Mouse (Mus musculus) embryonic facial prominence, embryonic 10.5 days (tissue): ENCODE results near the gene Smtn. TPM values are rescaled to one million over a fixed set of nuclear protein-coding genes. Genes with fewer than 3 reads are reported as not detected.

Experiments
- DNase-seq: peaks from one replicate; pipeline ENCODE4 v3.0.0-alpha.2; 2017; ENCODE audit warnings: low spot score
- H3K27ac ChIP-seq: fragments of 300-500 bp; sonication (generic); replicated peaks from 2 replicates; pipeline ENCODE4 v1.5.1; 2016; ENCODE audit warnings: mild to moderate bottlenecking
- H3K27me3 ChIP-seq: fragments of 300-500 bp; sonication (generic); replicated peaks from 2 replicates; pipeline ENCODE4 v1.6.1; 2016; ENCODE audit warnings: low read depth, mild to moderate bottlenecking; ENCODE audit not compliant: poor library complexity, severe bottlenecking
- H3K36me3 ChIP-seq: fragments of 300-500 bp; sonication (generic); replicated peaks from 2 replicates; pipeline ENCODE4 v1.6.1; 2016; ENCODE audit warnings: mild to moderate bottlenecking, moderate library complexity
- H3K4me1 ChIP-seq: fragments of 300-500 bp; sonication (generic); 2 replicates; pipeline ENCODE4 v1.6.1; 2016
- H3K4me3 ChIP-seq: fragments of 300-500 bp; sonication (generic); 2 replicates; pipeline ENCODE4 v1.5.1; 2016; ENCODE audit warnings: mild to moderate bottlenecking, moderate library complexity
- H3K9me3 ChIP-seq: fragments of 300-500 bp; sonication (generic); 2 replicates; pipeline ENCODE4 v1.6.1; 2016; ENCODE audit warnings: mild to moderate bottlenecking
- WGBS: fragments of 180-500 bp; shearing (Covaris S2); methylation state at CpG from one replicate; pipeline ENCODE4 v1.1.7; 2016; 5-methylcytosine and 5-hydroxymethylcytosine counted together
- polyA plus RNA-seq: library from polyadenylated mRNA; unstranded; fragments of >200 nt; fragmentation: Nextera tagmentation; extraction: Ambion mirVana; gene quantifications from 2 replicates; pipeline ENCODE4 v1.2.1, GENCODE M21; 2016

Smtn gene
- polyA plus RNA-seq, 1 experiment from 2014 or later, result 42.6 TPM

DNA sequence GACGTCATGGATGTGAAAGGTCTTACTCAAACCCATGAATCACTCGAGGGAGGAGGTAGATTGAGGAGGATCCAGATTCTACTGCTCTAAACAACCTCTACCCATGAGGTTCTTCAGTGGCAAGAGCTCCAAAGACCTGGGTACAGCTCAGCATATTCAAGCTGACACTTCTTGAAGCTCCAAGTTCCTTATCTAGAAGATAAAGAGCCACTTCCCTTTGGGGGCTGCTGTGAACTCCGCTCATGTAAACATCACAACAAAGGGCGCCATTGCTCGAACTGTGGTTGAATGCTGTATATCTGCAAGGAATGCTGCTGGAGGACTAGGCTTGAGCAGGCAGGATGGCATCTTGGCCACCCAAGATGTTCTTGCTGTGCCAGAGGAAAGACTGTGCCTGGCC is 51.4 kb downstream of the Smtn start:
- Histone ChIP-seq H3K9me3 (no peaks in the 10 kb centered on the region), H3K4me1 (peaks cover 22% of the 10 kb centered on the region), H3K27me3 (no peaks in the 10 kb centered on the region), H3K36me3 (no peaks in the 10 kb centered on the region), H3K4me3 (no peak overlapping the region), H3K27ac (no peak overlapping the region)
- no peak for DNase-seq
- 86% methylated on average over 5 of the region's 5 CpGs for whole genome bisulfite sequencing

DNA sequence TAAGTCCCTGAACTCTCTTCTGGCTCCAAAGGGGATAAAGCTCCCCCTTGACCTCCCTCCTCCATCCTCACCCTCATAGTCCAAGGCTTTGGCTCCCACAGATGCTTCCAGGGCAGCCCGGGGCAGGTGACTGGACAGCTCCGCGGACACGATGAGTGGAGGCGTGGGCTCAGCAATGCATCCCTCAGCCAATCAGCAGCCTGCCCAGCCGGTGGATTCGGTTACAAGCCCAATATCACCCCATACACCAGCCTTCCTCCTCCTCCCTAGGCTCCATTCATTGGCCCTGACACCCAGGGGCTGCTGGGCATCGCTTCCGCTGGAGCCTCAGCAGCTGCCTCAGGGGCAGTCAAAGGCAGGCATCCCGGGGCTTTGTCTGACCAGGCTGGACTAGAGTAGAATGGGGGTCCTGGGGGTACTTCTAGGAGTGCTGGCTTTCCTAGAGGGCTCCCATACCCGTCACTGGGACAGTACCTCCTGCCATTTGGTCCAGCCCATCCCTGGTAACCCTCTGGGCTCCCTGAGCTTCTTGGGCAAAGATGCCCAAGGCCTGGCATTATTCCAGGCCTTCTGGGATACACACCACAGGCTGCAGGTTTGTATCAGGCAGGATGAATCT is 52.4 kb downstream of the Smtn start, which contains the start of gene Pla2g3:
Pla2g3 (plus strand) TSS at position 333 of the 619 bp plus-strand sequence.
- Histone ChIP-seq H3K4me1 (peaks cover 22% of the 10 kb centered on the region), H3K27me3 (no peaks in the 10 kb centered on the region), H3K9me3 (no peaks in the 10 kb centered on the region), H3K4me3 (peak within 1 kb of the TSS; percentile 21; the same call in 1 of the 2 replicates), H3K36me3 (no peaks in the 10 kb centered on the region), H3K27ac (no peak within 1 kb of the TSS; the same call in 1 of the 2 replicates)
- peak; percentile 55 for DNase-seq
- 20% methylated on average over 11 of the region's 11 CpGs for whole genome bisulfite sequencing

DNA sequence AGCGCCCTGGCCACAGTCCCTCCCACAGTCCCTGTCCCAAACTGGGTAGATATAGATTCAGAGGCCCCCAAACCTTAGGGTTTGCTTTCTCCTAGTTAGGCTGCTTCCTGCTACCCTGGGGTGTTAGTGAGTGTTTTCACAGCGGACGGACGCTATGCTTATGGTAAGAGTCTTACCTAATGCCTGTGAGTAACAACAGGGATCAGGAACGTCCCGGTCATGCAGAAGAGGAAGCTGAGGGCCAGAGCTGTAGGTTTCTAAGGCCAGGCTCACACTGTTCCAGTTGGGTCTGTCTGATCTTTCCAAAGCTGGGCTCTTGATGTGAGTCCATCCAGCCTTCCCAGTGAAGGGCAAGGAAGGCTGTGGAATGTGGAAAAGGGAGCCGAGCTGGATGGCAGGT is 54.1 kb downstream of the Smtn start:
- H3K27ac ChIP-seq, result no peak overlapping the region
- no peak for DNase-seq
- H3K27me3 ChIP-seq, result no peaks in the 10 kb centered on the region
- H3K4me1 ChIP-seq, result peaks cover 10% of the 10 kb centered on the region
- WGBS, result 78% methylated on average over 7 of the region's 7 CpGs
- H3K36me3 ChIP-seq, result no peaks in the 10 kb centered on the region
- H3K9me3 ChIP-seq, result no peaks in the 10 kb centered on the region
- H3K4me3 ChIP-seq, result no peak overlapping the region

DNA sequence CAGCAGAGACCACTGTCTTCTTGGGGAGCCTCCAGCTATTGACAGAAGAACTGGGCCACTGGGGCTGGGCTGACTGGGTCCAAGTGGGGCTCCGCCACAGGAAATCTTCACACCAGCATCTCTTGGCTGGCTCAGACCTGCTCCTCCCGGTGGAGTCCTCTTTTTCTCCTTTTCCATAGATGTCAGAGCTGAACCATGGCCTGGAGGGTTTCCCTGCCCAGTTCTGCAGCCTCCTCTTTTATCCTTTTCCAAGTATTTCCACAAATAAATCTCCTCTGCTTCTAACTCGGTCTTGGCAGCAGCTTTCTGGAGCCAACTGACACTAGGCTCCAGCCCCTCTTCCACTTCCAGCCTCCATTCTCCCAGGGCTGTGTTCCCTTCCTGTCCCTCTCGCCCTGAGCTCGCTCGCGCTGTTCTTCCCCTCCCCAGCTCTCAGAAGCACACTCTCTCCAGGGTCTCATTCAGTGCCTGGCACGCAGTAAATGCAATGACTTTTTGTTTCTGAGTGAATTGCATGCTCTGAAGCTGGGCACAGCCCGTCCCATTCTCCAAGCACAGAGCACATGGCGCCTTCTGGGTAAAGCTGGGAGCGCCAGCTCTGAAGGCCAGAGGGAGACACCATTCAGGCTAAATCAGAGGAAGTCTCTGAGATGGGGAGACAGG is 56.3 kb downstream of the Smtn start:
- H3K36me3 ChIP-seq, result no peaks in the 10 kb centered on the region
- H3K9me3 ChIP-seq, result no peaks in the 10 kb centered on the region
- no peak overlapping the region for H3K4me3 ChIP-seq
- 69% methylated on average over 11 of the region's 11 CpGs for WGBS
- no peak for DNase-seq
- H3K4me1 ChIP-seq, result peaks cover 10% of the 10 kb centered on the region
- no peaks in the 10 kb centered on the region for H3K27me3 ChIP-seq
- no peak overlapping the region for H3K27ac ChIP-seq

DNA sequence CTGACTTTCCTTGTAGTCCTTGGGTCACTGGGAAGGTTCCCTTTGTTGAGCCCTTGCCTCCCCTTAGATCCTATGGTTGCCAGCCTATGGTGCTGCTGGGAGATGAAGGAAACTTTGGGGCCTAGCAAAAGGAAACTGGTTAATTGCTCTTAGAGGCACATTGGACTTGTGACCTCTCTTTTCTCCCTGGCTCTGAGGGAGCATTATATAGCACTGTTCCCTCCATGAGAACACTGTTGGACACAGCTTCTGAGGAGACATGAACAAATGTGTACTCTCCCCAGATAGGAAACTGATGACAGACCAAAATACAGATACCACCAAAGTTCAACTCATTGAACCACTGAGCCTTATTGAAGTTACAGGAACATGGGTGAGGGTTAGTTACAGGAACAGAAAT is 64.9 kb downstream of the Smtn start:
- Histone ChIP-seq H3K27ac (no peak overlapping the region), H3K4me1 (no peaks in the 10 kb centered on the region), H3K36me3 (no peaks in the 10 kb centered on the region), H3K4me3 (no peak overlapping the region), H3K9me3 (no peaks in the 10 kb centered on the region), H3K27me3 (peaks cover 4% of the 10 kb centered on the region; the same call in 1 of the 2 replicates)
- DNase-seq, result no peak

DNA sequence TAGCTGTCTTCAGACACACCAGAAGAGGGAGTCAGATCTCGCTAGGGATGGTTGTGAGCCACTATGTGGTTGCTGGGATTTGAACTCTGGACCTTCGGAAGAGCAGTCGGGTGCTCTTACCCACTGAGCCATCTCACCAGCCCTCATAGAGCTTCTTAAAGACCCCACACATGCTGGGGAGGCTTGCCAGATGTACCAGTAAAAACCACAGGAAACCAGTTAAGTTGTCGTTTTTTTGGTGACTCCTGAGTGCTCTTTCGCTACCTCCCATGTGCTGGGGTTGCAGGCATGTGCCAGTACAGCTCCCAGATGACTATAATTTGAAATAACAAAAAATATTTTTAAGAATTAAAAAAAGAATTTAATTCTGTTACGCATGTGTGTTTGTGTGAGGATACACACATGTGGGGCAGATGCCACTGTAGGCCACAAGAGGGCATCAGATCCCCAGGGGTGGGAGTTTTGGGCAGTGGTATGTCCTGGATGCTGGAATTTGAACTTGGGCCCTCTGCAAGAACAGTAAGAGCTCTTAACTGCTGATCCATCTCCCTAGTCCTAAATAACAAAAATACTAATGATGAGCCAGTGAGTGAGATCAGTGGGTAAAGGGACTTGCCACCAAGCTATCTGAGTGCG is 65.8 kb downstream of the Smtn start:
- no peaks in the 10 kb centered on the region for H3K4me1 ChIP-seq
- 88% methylated on average over 7 of the region's 7 CpGs for WGBS
- no peaks in the 10 kb centered on the region for H3K9me3 ChIP-seq
- H3K27me3 ChIP-seq, result peaks cover 8% of the 10 kb centered on the region; the same call in 1 of the 2 replicates
- no peak for DNase-seq
- H3K36me3 ChIP-seq, result no peaks in the 10 kb centered on the region
- no peak overlapping the region for H3K4me3 ChIP-seq
- H3K27ac ChIP-seq, result no peak overlapping the region

DNA sequence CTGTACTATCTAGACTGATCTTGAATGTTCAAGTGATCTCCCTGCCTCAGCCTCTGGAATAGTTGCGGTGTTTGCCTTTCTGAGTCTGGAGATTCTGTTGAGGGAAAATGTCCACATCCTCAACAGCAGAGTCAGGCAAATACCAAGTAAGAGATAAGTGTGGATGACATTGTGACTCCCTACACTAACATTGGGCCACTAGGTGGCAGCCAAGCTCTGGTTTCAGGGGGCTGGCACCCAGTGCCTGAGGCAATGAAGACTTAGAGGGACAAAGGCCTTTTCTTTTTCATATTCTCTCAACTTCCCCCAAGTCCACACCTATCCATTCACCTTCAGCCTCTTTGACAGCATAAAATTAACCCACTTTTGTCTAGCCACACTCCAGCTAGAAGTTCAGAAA is 67.9 kb downstream of the Smtn start:
- WGBS, result 22% methylated on average over 1 of the region's 1 CpGs
- peaks cover 8% of the 10 kb centered on the region; the same call in 1 of the 2 replicates for H3K27me3 ChIP-seq
- H3K27ac ChIP-seq, result no peak overlapping the region
- DNase-seq, result peak; percentile 84
- H3K9me3 ChIP-seq, result no peaks in the 10 kb centered on the region
- H3K36me3 ChIP-seq, result no peaks in the 10 kb centered on the region
- H3K4me3 ChIP-seq, result no peak overlapping the region
- H3K4me1 ChIP-seq, result no peaks in the 10 kb centered on the region

DNA sequence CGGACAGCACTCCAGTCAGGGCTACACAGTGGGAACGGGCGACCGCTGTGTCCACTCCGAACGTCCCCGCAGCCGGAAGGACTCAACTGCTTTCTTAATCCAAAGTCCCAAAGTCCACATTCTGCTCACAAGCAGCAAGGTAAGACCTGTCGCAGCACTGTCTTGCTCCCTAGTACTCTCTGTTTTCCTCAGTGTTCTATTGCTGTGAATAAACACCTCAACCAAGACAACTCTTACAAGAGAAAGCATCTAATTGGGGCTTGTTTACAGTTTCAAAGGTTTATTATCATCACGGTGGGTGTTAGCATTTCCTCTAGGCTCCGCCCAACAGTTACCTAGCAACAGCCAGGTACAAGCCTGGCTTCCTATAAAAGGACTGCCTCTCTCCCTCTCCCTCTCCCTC is 69.0 kb downstream of the Smtn start:
- no peak overlapping the region for H3K4me3 ChIP-seq
- H3K9me3 ChIP-seq, result no peaks in the 10 kb centered on the region
- peaks cover 8% of the 10 kb centered on the region; the same call in 1 of the 2 replicates for H3K27me3 ChIP-seq
- H3K4me1 ChIP-seq, result no peaks in the 10 kb centered on the region
- DNase-seq, result no peak
- no peaks in the 10 kb centered on the region for H3K36me3 ChIP-seq
- 24% methylated on average over 11 of the region's 11 CpGs for WGBS
- H3K27ac ChIP-seq, result no peak overlapping the region

Other genes starting within 250 kb of the Smtn start
- 7.3 and 11.2 TPM in 2 replicates for gene Pik3ip1, start 210.2 kb downstream of the Smtn start, polyA plus RNA-seq
- 57.9 and 60.5 TPM in 2 replicates for gene Limk2, start 131.4 kb downstream of the Smtn start, polyA plus RNA-seq
- 37.6 and 40.2 TPM in 2 replicates for gene Rnf185, start 88.2 kb downstream of the Smtn start, polyA plus RNA-seq
- gene Pla2g3, start 52.3 kb downstream of the Smtn start, polyA plus RNA-seq, result 1.6 and 2.0 TPM in 2 replicates
- 0.13 and 0.25 TPM in 2 replicates for gene Inpp5j, start 35.8 kb downstream of the Smtn start, polyA plus RNA-seq
- 39.3 and 50.2 TPM in 2 replicates for gene Selenom, start 25.9 kb downstream of the Smtn start, polyA plus RNA-seq
- gene Morc2a, start 108.6 kb upstream of the Smtn start, polyA plus RNA-seq, result 46.8 and 46.9 TPM in 2 replicates